Mouse (Mus musculus): ENCODE measurements around the gene Fxn.
"Not testable (repeated sequence)": the region's sequence is repeated elsewhere in the genome, so short reads cannot be mapped to it uniquely, and the experiment has no call there.

Fxn gene

DNA sequence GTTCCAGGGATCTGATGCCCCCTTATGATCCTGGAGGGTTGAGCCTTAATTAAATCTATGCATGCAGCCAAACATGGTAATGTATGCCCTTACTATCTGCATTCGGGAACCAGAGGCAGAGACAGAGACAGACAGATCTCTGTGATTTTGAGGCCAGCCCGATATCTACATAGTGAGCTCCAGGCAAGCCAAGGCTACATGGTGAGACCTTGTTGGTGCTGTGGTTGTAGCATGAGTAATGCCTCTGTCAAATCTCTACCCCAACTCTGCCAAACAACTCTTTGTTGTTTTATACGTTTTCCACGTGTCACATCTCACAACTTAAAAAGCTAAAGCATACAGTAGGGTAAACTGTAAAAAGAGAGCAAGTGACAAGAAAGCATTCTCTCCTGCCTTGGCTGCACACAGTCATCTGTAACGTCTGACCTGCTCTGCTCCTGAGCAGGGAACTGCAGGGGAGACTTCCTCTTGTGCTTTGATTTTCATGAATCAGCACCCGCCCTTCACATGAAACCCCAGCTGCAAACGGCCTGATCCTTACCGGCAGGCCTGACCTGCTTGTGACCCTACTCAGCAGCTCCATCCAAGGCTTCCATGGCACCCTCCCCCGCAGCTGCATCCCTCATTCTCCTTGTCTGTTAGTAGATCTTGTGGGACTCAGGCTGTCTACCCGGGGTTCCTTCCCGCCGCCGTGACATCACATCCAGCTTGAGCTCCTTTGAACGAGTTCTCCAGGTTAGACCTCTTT lies 38.4 kb downstream of the Fxn start:
- DNase-seq (ENCODE audit: low read depth, low spot score): no peak

DNA sequence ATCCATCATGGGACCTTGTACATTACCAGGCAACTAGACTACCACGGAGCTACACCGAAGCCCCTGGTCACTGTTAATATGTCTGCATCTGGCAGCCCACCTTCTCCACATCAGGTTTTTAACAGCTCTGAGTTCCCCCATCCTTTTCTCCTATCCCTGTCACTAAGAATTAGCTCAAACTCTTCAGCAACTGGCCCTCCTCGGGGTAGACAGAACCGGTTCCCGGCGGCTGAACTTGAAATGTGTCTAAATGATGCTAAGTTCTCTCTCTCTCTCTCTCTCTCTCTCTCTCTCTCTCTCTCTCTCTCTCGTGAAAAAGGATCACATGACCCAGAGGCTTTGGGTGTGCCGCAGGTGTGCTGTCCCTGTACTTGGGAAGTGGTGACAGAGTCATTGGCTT lies 39.1 kb downstream of the Fxn start:
- DNase-seq (ENCODE audit: low read depth, low spot score): no peak

- no peak for DNase-seq (ENCODE audit: low read depth, low spot score)
Measured at GRCm38 (mm10) chr19:24238011-24238410, 42.4 kb downstream of the Fxn start.

- not testable (repeated sequence) for DNase-seq (ENCODE audit: low read depth, low spot score)
Measured at GRCm38 (mm10) chr19:24232356-24232755, 48.0 kb downstream of the Fxn start.

DNA sequence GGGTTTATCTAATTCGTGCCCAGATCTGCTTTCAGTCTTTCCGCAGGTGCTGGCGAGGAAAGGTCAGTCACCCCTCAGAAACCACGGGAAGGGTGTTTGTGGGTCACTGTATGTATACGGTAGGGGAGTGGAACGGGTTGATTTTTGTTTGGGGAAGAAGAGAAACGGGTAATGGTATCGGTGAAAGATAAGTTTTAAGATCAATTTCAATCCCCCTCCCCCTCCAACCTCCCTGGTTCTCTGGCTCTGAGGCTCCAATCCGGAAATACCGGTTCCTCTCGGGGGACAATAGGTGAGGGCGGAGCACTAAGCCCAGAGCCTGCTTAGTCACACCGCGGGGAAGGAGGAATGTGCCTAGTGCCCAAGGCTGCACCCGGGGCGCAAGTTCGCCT lies 55.1 kb downstream of the Fxn start:
- no peak for DNase-seq (ENCODE audit: low read depth, low spot score)

DNA sequence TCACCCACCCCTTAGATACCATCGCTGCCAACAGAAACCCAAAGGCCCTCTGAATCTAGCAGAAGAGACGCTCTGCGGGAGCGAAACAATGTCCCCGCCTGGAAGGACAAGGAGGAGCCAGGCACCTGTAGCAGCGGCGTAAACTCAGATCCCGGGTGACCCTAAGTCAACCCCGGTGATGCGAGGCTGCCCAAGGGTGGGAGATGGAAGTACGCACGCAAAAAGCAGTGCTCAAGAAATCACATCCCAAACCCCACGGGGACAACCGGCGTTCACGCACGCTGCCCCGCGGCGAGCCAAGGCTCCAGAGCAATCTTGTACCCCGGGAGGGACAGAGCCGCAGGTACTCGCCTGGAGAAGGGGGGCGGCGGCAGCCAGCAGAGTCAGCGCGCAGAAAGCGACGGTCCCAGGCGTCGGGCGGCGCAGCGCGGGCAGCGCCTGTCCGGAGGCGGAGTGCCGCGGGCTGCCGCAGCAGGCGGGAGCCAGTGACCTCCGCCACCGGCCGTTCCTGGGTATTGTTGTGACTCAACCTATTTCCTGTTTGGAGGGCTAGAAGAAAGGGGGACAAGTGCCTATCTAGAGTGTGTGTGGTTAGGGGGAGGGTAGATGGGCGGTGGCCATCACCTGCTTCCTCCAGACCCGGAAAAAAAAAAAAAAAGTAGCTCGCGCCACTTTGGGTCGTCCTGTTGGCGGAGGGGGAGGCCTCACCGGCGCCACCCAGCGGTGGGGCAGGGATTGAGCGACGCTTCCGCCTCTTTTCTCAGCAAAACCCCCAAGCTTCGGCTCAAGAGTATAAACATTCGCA lies 55.7 kb downstream of the Fxn start, which contains the start of gene Tjp2:
Gene Tjp2 (minus strand): TSS at position 531 of the 805 bp plus-strand sequence.
- no peak for DNase-seq (ENCODE audit: low read depth, low spot score)

DNA sequence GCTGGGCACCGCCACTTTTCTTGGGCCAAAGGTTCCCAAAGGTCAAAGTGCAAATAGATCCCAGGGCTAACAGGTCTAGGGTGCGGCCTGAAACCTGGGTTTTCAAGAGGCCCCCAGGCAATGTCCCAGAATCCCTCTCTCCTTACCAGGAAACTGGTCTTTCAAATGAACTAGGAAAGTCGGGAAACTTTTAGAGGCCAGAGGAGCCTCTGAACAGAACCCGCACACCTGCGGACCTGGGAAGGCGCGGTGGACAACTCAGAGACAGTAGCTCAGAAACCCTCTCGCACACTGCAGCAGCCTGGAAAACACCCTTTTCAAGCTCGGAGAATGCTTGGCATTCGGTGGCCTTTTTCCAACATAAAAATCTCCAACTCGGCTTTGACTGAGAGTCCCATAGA lies 56.6 kb downstream of the Fxn start:
- DNase-seq (ENCODE audit: low read depth, low spot score): no peak

- DNase-seq (ENCODE audit: low read depth, low spot score): no peak
Measured at GRCm38 (mm10) chr19:24221455-24221854, 59.0 kb downstream of the Fxn start.

- DNase-seq (ENCODE audit: low read depth, low spot score): no peak
Measured at GRCm38 (mm10) chr19:24220795-24221445, 59.5 kb downstream of the Fxn start.

DNA sequence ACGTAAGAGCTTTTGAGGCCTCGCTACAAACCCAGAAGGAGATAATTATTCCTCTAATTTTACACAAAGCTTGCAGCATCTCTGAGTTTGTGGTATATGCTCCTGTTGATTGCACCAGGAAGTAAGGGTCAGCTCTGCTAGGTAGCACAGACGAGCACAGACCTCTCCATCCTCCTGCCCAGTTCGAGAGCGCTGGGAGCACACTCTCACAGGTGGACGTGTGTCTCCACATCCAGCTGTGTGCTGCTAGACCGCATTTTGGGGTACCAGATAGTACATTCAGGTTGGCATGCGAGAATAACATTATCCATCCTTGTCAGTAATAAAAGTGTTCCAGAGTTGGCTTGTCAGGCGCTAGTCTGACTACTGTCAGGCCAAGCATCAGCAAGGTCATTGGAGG lies 61.4 kb downstream of the Fxn start:
- DNase-seq (ENCODE audit: low read depth, low spot score): no peak

GRCm38 (mm10) chr19:24218291-24218690 lies 62.1 kb downstream of the Fxn start:
- DNase-seq (ENCODE audit: low read depth, low spot score): no peak

DNA sequence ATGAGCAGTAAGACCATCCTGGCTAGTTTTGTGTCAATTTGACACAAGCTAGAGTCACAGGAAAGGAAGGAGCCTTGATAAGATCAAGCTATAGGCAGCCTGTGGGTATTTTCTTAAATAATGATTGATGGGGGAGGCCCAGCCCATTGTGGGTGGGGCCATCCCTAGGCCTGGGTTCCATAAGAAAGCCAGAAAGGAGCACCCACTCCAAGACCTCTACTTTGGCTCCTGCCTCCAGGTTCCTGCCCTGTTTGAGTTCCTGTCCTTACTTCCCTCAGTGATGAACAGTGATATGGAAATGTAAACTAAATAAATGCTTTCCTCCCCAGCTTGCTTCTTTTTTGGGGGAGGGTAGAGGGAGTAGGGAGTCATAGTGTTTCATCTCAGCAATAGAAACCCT lies 62.6 kb downstream of the Fxn start:
- DNase-seq (ENCODE audit: low read depth, low spot score): no peak

- no peak for DNase-seq (ENCODE audit: low read depth, low spot score)
Measured at GRCm38 (mm10) chr19:24216771-24217170, 63.6 kb downstream of the Fxn start.

DNA sequence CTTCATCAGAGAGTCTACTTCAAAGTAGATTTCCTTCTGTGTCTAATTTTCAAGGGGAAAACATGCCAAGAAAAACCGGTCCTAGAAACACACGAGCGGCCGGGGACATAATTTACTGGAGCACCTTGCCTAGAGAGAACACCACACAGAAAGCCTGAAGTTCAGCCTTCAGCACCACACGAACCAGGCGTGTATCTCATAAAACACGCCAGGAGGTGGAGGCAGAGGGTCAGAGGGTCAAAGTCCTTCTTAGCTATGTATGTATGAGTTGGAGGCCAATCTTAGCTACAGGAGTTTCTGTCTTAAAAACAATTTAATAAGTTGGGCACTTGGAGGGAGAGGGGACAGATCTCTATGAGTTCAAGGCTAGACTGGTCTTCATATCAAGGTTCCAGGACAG lies 65.5 kb downstream of the Fxn start:
- DNase-seq (ENCODE audit: low read depth, low spot score): no peak

- DNase-seq (ENCODE audit: low read depth, low spot score): no peak
Measured at GRCm38 (mm10) chr19:24213299-24213698, 67.1 kb downstream of the Fxn start.

DNA sequence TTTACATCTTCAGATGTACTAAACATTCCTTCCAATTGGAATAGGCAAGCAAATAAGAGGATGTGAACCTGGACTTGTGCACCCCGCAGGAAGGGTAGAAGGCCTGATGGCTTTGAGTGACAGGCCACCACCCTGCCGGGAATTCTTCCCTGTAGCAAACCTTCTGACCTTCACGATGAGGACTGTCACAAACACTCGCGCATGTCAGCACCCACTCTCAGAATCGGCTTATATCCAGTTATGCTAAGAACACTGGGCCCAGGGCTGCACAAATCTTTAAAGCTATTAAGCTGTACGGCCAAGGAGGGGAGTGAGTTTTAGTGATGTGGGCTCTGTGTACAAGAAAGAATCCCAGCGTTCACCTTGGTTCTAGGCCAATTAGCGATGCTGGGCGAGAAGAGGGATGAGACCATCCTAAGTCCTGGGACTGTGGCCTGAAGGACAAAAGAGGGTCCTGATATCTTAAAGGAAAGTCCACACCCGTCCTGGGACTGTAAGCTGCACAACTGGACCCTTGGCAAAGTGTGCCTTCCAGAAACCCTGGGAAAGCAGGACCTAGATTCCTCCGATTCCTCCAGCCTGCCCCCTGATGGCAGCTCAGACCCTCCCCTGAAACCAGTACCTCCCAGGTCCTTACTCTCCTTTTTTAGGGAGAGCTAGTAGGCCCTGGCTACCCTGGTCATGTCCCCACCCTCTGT lies 67.7 kb downstream of the Fxn start:
- DNase-seq (ENCODE audit: low read depth, low spot score): no peak
